Comparison of ENCODE assay signal across 11 mouse cellular contexts in the genomic region with DNA sequence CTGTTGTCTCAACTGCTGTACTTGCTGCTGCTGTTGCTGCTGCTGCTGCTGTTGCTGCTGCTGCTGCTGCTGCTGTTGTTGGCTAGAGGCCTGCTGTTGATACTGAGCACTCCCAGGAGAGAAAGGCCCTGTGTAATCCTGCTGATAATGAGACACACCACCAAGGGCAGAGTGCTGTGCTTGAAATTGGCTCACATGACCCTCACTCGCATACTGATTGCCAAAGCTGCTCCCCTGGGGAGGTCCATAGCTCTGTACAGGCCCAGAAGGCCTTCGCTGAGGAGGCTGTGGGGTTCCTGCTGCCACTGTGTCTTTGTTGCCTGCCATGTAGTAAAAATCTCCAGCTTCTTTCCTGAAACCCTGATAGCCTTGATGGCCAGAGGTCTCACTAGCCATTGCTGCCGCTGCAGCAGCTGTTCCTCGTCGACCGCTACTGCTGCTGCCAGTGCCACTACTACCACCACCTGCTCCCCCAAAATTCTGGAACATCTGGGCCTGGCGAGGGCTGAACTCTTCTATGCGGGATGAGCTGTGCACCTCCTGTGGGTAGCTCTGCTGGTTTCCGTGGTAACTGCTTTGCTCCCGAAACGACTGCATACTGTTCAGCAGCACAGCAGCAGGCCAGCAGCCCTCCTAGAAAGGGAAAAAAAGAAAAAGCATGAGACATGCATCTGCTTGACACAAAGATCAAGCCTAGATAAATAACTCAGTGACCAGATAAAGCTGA.
DNase-seq lines count a peak whose midpoint lies in the region; ATAC-seq lines count a peak whose summit lies in the region.
"Had no signal": no experiment of that assay in that cellular context is flagged by ENCODE, and none has a peak within 500 bp of the region (broad histone marks: within the 10 kb centered on the region; RNA-seq: fewer than 3 reads in every experiment).

No protein-coding gene starts in this region.

- peaks cover 3% of the 10 kb centered on the region; the same call in 1 of the 2 replicates for H3K4me1 ChIP-seq in kidney, embryonic 14.5 days (ENCODE audit: control insufficient read depth, insufficient read depth, low read length)
- peaks cover 20% of the 10 kb centered on the region for H3K4me1 ChIP-seq in midbrain, embryonic 16.5 days (ENCODE audit: control insufficient read depth, insufficient read depth, low read length)
- no peaks in the 10 kb centered on the region for H3K4me1 ChIP-seq in liver, embryonic 12.5 days
- H3K4me1 ChIP-seq: liver, embryonic 13.5 days; stomach, embryonic 15.5 days had no signal

- no peak for ATAC-seq in kidney, embryonic 14.5 days (ENCODE audit: low FRiP score, low TSS enrichment)
- peak; percentile 73 for ATAC-seq in midbrain, embryonic 16.5 days
- ATAC-seq in liver, embryonic 12.5 days, result no peak

- peak; percentile 32 for DNase-seq in kidney, postnatal 10 days
- DNase-seq in embryo, embryonic 11.5 days (ENCODE audit: low read depth, low spot score), result peak; percentile 7
- peak; percentile 34 to 45 for DNase-seq in heart, postnatal 14 days
- no peak for DNase-seq in cerebellum, adult 8-10 months
- DNase-seq in gastrocnemius, postnatal 10 days, result no peak
- DNase-seq: liver, embryonic 13.5 days had no signal

- H3K4me2 ChIP-seq in kidney, embryonic 14.5 days (replicated peaks; ENCODE audit: low read depth, low read length), result no peak overlapping the region
- H3K4me2 ChIP-seq in midbrain, embryonic 16.5 days (ENCODE audit: low read length), result 0 out of 2 replicates have a peak overlapping the region, but pooled peaks have one; percentile 25
- no peak overlapping the region for H3K4me2 ChIP-seq in liver, embryonic 12.5 days
- H3K4me2 ChIP-seq: liver, embryonic 13.5 days; stomach, embryonic 15.5 days had no signal

- intact Hi-C loops in heart, postnatal 14 days (cut with DNase I), result no loop called here

- no peak overlapping the region for H3K9ac ChIP-seq in kidney, embryonic 14.5 days (ENCODE audit: low read depth, low read length)
- peak overlapping the region; percentile 22; the same call in 1 of the 2 replicates for H3K9ac ChIP-seq in midbrain, embryonic 16.5 days (ENCODE audit: low read depth, low read length)
- H3K9ac ChIP-seq in liver, embryonic 12.5 days, result no peak overlapping the region
- H3K9ac ChIP-seq: liver, embryonic 13.5 days; stomach, embryonic 15.5 days had no signal

- H3K36me3 ChIP-seq in kidney, embryonic 14.5 days (ENCODE audit: control insufficient read depth, insufficient read depth, low read length), result peaks cover 44% of the 10 kb centered on the region
- peaks cover 8% of the 10 kb centered on the region for H3K36me3 ChIP-seq in midbrain, embryonic 16.5 days (ENCODE audit: control insufficient read depth, insufficient read depth, low read length)
- peaks cover 54% of the 10 kb centered on the region for H3K36me3 ChIP-seq in liver, embryonic 12.5 days

- H3K9me3 ChIP-seq in kidney, embryonic 14.5 days (ENCODE audit: control insufficient read depth, low read length), result no peaks in the 10 kb centered on the region
- H3K9me3 ChIP-seq in midbrain, embryonic 16.5 days (replicated peaks; ENCODE audit: control insufficient read depth, low read length, poor library complexity, severe bottlenecking), result no peaks in the 10 kb centered on the region
- H3K9me3 ChIP-seq in liver, embryonic 12.5 days (replicated peaks), result no peaks in the 10 kb centered on the region
- H3K9me3 ChIP-seq: liver, embryonic 13.5 days; stomach, embryonic 15.5 days had no signal

- H3K27ac ChIP-seq in kidney, embryonic 14.5 days (ENCODE audit: low read depth, low read length), result no peak overlapping the region
- H3K27ac ChIP-seq in midbrain, embryonic 16.5 days (ENCODE audit: low read length), result peak overlapping the region; percentile 78
- H3K27ac ChIP-seq in liver, embryonic 12.5 days, result no peak overlapping the region
- H3K27ac ChIP-seq: liver, embryonic 13.5 days; stomach, embryonic 15.5 days had no signal

- no peak overlapping the region for H3K4me3 ChIP-seq in kidney, embryonic 14.5 days (ENCODE audit: low read length)
- H3K4me3 ChIP-seq in midbrain, embryonic 16.5 days (ENCODE audit: low read depth, low read length), result no peak overlapping the region
- H3K4me3 ChIP-seq in liver, embryonic 12.5 days, result no peak overlapping the region
- H3K4me3 ChIP-seq: erythroblast, embryonic 14.5 days; liver, embryonic 13.5 days; stomach, embryonic 15.5 days had no signal

- WGBS in kidney, embryonic 14.5 days, result 59% methylated on average over 11 of the region's 11 CpGs
- WGBS in midbrain, embryonic 16.5 days, result 9% methylated on average over 11 of the region's 11 CpGs
- WGBS in liver, embryonic 12.5 days (ENCODE audit: insufficient replicate concordance), result 80% methylated on average over 11 of the region's 11 CpGs

- H3K27me3 ChIP-seq in kidney, embryonic 14.5 days (ENCODE audit: control insufficient read depth, insufficient read depth, low read length), result no peaks in the 10 kb centered on the region
- H3K27me3 ChIP-seq in midbrain, embryonic 16.5 days (ENCODE audit: control insufficient read depth, insufficient read depth, low read depth, low read length), result no peaks in the 10 kb centered on the region
- no peaks in the 10 kb centered on the region for H3K27me3 ChIP-seq in liver, embryonic 12.5 days (replicated peaks)
- H3K27me3 ChIP-seq: liver, embryonic 13.5 days; stomach, embryonic 15.5 days had no signal

Comparison
In these comparisons a context has a peak if more than half of its experiments do, and no peak if none do; other contexts are left out.
1. DNase-seq: peak in kidney, postnatal 10 days (single experiment), embryo, embryonic 11.5 days (single experiment) and heart, postnatal 14 days (2 of 2); none in cerebellum, adult 8-10 months (single experiment) and gastrocnemius, postnatal 10 days (single experiment).